Mouse (Mus musculus) liver, adult 2 months (tissue): Measurements from ENCODE around the gene Chn2.

Experiments used
- CTCF ChIP-seq: fragments of 200-500 bp; IDR thresholded peaks from 2 replicates; pipeline ENCODE4 v1.5.1; 2011; ENCODE audit warnings: low read depth, low read length, control low read depth
- POLR2A ChIP-seq: fragments of 200-500 bp; IDR thresholded peaks from 2 replicates; pipeline ENCODE4 v1.6.1; 2011; ENCODE audit warnings: low read length, control low read depth; ENCODE audit not compliant: insufficient read depth; ENCODE audit errors: extremely low read depth

GRCm38 (mm10) chr6:54215636-54216035, 176.3 kb downstream of the Chn2 start:
- TF ChIP-seq CTCF (no peak), POLR2A (no peak)
